Mouse (Mus musculus): ENCODE results near the gene Hoxd8. TPM values are rescaled to one million over a fixed set of nuclear protein-coding genes. Genes with fewer than 3 reads are reported as not detected.

The Hoxd8 gene
- total RNA-seq, 2 experiments from 2014 or later, result not detected

DNA sequence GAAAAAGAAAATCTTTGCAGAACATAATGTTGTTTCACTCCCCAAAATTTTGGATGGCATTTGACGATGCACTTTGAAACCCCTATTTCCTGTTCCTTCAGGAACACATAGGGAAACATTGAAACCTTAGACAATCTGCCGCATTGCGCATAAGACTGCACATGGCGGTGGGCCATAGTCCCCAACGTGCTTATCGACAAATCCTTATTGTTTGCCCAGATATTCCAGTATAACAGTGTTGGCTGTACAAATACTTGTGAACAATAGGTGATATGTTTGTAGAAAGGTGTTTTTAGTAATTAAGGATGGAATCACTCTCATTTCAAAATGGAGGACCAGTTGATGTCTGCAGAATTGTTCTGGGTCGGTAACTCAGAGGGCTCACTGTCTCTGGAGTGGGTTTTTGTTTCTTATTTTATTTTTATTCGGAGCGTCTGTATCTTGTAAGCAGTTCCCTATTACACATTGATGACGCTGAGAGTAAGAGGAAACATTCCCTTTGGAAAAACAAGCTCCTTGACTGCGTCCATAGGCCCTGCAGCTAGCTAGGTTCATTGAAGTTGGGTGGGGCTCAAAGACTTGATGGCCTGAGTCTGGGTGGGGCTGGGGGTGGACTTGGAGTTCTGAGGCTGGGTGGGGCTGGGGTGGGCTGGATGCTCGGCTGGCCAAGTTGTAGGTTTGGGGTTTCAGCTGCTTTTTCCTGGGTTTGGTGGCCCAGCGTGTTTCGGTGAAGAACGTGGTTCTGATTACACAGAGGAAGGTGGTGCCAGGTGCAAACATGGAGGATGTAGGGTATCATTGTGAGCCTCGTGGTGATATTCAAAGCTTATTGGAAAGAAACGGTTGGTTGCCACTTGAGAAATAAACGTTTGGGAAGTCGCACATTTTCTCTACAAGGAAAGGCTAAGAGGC is 9.1 kb downstream of the Hoxd8 start:
- no peak overlapping the region for H3K27ac ChIP-seq
- no peak overlapping the region for H3K4me3 ChIP-seq
- no peak for TF ChIP-seq CTCF (IDR thresholded peaks at IDR 0.05)
- intact Hi-C loops (cut with DNase I), result loop anchor here (2.0 to 5.0 kb wide), 2 partner anchors 56 to 425 kb away; partner anchors contain the start of gene Evx2
- DNase-seq (ENCODE audit: extremely low spot score in 1 of 2, low spot score in 2 of 2), result no peak

DNA sequence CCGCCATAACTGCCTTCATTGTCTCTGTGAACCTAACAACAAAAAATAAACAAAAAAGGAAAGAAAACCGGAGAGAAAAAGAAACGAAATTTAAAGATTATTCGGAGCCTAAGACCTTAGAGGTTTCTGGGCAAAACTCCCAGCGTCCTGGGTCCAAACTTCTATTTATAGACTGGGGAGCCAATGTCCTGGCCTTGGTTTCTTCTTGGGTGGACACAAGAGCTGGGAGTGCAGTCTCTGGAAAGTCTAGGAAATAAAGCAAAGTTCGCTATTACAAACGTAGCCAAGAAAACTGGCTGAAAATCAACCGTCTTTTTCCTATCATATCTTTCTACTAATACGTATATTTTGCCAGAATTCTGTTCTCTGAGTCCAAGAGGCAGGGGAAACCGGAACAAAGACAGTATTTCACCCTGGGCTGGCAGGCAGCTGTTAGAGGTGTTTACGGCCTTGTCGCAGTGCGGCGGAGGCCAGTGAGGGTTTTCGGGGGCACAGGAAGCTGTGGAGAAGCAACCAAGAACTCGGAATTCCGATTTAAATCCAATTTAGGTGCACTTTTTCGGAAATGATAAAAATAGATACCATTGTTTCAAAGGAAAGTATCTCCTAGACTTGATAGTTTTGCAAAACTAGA is 9.9 kb downstream of the Hoxd8 start:
- TF ChIP-seq CTCF (IDR thresholded peaks at IDR 0.05), result no peak
- H3K27ac ChIP-seq, result no peak overlapping the region
- no peak overlapping the region for H3K4me3 ChIP-seq
- intact Hi-C loops (cut with DNase I), result loop anchor here (2.0 to 5.0 kb wide), 2 partner anchors 57 to 425 kb away; partner anchors contain the start of gene Evx2
- DNase-seq (ENCODE audit: extremely low spot score in 1 of 2, low spot score in 2 of 2), result no peak

DNA sequence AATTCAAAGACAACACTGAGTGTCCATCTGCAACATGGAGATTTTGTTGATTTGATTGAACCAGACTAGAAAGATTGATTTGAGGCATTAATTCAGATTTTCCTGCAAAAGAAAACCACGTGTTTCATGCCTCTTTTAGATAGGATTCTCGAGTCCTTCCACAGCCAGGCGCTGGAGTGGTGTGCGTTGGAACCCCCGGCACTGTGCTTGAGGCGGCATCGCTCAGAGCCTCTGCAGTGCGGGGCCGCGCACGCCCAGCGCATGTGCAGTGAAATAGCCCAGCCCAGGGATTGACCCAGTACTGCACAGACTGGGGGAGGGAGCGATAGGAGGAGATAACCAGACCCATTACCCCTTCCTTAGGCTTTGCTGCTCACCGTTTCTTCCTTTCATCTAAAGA is 10.5 kb downstream of the Hoxd8 start:
- intact Hi-C loops (cut with DNase I), result loop anchor here (1.0 to 5.0 kb wide), 4 partner anchors 58 to 597 kb away; partner anchors contain the start of gene Evx2
- no peak for TF ChIP-seq CTCF (IDR thresholded peaks at IDR 0.05)
- H3K4me3 ChIP-seq, result no peak overlapping the region
- DNase-seq (ENCODE audit: extremely low spot score in 1 of 2, low spot score in 2 of 2), result no peak
- no peak overlapping the region for H3K27ac ChIP-seq

DNA sequence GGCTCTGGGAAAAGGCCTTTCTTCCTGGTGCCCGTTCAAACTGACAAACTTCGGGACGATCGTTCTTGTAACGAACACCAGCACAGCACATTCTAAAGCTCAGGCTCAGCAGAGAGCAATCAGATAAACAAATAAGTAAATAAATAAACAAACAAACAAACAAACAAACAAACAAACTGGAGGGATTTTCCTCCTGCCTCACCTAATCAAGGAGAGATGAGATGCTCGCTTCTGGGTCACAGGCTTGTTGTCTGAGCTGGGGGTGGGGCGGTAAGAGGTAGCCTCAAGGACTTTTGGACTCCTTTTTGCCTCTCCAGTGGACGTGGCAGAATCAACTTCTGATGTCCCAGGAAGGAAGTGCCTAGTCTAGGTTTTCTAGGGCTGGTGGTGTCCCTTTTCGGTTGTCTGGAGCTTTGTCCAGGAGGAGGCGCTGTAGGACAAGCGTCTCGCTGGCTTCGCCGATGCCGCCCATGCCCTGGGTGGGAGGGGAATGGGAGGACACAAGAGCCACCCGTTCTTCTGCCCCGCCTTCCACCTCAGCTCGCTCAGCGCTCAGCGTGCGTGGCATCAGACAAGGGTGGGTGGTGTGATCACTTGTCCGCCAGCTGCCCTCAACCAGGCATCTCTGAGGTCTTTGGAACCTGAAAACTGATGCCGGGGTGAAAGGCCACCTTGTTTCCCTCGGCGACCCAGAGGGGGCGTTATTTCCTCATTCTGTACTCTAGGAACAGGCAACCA is 11.3 kb downstream of the Hoxd8 start:
- intact Hi-C loops (cut with DNase I), result loop anchor here (1.0 to 5.0 kb wide), 4 partner anchors 249 to 597 kb away; no protein-coding TSS in a partner anchor
- peak; percentile 74 for TF ChIP-seq CTCF (IDR thresholded peaks at IDR 0.05)
- Histone ChIP-seq H3K4me3 (no peak overlapping the region), H3K27ac (no peak overlapping the region)
- peak; percentile 70 to 73 for DNase-seq (ENCODE audit: extremely low spot score in 1 of 2, low spot score in 2 of 2)

DNA sequence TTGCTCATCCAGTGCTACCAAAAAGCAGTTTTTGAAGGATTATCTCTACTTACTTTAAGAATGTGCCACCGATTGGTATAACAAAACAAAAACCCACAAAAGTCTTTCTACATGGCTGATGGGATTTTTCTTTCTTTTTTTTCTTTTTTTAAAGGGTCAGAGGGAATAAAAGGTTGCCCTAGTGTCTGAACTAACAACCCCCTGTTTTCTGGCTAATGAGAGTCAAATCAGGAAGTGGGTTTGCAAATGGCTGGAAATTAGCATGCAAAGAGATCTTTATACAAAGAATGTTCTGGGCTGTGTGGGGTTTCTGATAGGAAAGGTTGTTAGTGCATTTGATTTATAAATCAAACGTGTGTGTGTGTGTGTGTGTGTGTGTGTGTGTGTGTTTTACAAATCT is 16.0 kb downstream of the Hoxd8 start:
- H3K4me3 ChIP-seq, result no peak overlapping the region
- intact Hi-C loops (cut with DNase I), result no loop called here
- H3K27ac ChIP-seq, result no peak overlapping the region
- DNase-seq (ENCODE audit: extremely low spot score in 1 of 2, low spot score in 2 of 2), result no peak
- TF ChIP-seq CTCF (IDR thresholded peaks at IDR 0.05), result no peak

DNA sequence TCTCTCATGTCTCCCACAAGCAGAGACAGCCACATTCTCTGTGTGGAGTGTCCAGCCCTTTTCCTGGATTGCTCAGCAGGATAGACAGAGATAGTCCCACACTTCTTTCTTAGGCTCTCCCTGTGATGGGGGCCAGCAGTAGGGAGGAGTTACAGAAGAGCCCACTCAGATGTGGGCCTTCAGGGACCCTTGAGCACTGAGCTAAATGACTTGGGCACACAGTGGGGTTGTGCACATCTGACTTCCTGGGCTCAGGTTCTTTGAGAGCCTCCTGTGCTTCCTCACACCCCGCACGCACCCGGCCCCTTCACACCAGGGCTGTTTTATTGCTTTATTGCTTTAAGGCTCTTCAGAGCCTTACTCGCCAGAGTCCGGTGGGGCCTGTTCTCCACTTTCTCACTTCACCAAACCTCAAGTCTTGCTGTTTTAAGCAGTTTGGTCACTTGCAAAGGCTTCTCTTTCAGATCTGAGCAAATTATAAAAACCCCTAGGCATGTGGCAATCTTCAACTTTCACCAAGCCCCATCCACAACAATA is 16.6 kb downstream of the Hoxd8 start:
- TF ChIP-seq CTCF (IDR thresholded peaks at IDR 0.05), result no peak
- Histone ChIP-seq H3K4me3 (no peak overlapping the region), H3K27ac (no peak overlapping the region)
- intact Hi-C loops (cut with DNase I), result no loop called here
- DNase-seq (ENCODE audit: extremely low spot score in 1 of 2, low spot score in 2 of 2), result no peak

DNA sequence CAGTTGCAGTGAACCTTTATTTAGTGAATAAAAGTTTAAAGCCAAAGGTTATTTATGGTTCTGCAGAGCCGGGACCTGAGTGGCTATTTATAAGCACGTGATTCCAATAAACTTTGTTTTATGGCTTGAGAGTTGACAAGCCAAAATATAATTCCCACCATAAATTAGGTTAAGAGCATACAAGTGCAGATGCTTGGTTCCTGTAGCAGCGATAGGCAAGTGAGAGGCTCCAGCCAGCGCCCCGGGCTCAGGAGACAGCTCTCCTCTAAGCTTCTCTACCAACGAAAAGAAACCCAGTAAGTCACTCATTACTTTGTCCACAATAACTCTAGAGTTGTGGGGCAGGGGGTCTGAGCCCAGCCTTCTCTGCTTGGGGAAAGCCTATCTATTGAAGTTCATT is 17.5 kb downstream of the Hoxd8 start:
- no peak for DNase-seq (ENCODE audit: extremely low spot score in 1 of 2, low spot score in 2 of 2)
- no peak overlapping the region for H3K4me3 ChIP-seq
- no peak for TF ChIP-seq CTCF (IDR thresholded peaks at IDR 0.05)
- no peak overlapping the region for H3K27ac ChIP-seq
- intact Hi-C loops (cut with DNase I), result no loop called here

DNA sequence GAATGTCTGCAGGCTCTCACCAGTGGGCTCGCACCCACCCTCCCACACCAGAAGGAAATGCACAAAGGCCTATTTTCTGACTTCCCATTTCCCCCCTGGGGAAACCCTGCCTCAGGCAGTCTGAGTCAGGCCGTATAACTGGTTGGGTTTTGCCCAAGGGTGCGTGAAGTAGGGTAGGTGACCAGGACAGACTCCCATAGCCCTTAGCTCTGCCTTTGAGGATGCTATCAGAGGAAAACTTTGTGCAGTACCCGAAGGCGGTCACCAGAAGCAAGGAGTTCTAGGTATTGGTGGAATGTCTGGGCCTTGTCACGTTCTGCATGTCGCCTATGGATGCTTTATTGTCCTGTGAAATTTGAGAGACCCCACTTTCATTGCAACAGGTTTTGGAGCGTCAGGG is 18.5 kb downstream of the Hoxd8 start:
- TF ChIP-seq CTCF (IDR thresholded peaks at IDR 0.05), result no peak
- DNase-seq (ENCODE audit: extremely low spot score in 1 of 2, low spot score in 2 of 2), result no peak
- intact Hi-C loops (cut with DNase I), result no loop called here
- Histone ChIP-seq H3K4me3 (no peak overlapping the region), H3K27ac (no peak overlapping the region)

DNA sequence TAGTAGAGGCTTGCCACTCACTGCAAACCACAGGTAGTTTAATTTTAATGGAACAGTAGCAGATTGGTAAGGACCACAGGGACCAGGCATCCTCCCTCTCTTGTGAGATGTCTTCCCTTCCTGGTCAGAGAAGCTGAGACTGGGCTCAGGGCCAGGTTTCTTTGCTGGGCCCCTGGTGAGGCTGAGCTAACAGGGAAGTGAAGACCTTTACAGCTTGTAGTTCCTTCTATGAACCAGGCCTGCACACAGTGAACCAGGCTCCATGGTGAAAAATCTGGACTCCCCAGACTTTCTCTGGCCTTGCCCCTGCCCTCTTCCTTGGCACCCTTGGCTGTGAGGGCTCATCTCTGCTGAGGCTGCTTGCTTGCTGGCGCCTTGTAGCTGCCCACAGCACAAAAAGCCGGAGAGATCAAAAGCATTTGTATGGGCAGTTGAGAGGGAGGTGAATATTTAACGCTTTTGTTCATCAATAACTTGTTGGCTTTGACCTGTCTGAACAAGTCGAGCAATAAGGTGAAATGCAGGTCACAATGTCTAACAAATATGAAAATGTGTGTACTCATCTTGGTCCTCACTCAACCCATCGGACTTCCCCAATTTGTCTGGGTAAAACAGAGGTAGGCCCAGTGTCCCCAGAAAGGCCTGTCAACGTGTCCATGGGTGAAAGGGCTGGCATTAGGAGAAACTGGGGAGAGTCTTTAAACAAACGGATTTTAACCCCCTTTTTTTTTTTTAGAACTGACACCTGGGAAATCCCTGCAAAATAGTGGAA is 20.0 kb downstream of the Hoxd8 start:
- intact Hi-C loops (cut with DNase I), result loop anchor here (5.0 kb wide), 1 partner anchor 67 kb away; the partner anchor contains the start of gene Evx2
- no peak for DNase-seq (ENCODE audit: extremely low spot score in 1 of 2, low spot score in 2 of 2)
- no peak for TF ChIP-seq CTCF (IDR thresholded peaks at IDR 0.05)
- no peak overlapping the region for H3K4me3 ChIP-seq
- no peak overlapping the region for H3K27ac ChIP-seq

DNA sequence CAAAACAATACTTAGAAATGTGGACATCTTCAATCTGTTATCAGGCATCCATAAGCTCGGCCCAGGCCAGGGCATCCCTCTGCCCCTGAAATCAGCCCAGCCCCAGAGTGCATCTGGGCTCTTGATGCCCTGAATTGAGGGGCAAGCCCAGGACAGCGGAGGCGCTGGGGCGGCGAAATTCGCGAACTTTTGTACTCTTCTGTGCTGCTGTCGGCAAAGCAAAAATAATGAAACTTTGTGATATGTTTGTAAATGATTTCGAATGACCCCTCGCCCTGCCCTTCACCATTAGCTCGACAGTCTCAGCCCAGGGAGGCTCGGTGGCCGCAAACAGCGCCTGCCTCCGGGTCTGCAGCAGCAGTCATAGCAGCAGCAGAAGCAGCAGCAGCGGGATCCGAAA is 20.8 kb downstream of the Hoxd8 start:
- TF ChIP-seq CTCF (IDR thresholded peaks at IDR 0.05), result no peak
- H3K27ac ChIP-seq, result no peak overlapping the region
- H3K4me3 ChIP-seq, result no peak overlapping the region
- no peak for DNase-seq (ENCODE audit: extremely low spot score in 1 of 2, low spot score in 2 of 2)
- intact Hi-C loops (cut with DNase I), result loop anchor here (5.0 kb wide), 1 partner anchor 68 kb away; the partner anchor contains the start of gene Evx2

DNA sequence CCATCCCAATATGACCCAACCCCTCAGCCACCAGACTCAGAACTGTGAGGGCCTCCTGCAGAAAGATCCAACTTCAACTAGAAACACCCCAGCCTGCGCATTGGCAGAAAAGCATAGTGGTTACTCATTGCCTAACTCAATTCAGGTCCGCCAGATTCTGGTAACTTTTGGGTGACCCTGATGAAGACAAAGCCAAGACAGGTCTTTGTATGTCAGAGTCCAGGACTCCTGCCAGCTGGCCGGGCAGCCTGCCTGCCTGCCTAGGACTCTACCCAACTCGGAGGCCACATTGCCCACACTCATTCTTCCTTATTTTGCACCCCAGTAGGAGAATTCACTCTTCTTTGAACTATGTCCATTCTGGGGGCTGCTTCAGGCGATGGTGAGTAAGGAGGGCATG is 22.1 kb downstream of the Hoxd8 start, which contains the start of gene Gm28230:
Gm28230 (plus strand) TSS at position 178 of the 400 bp plus-strand sequence.
- intact Hi-C loops (cut with DNase I), result loop anchor here (5.0 kb wide), 1 partner anchor 69 kb away; the partner anchor contains the start of gene Evx2
- DNase-seq (ENCODE audit: extremely low spot score in 1 of 2, low spot score in 2 of 2), result no peak
- no peak for TF ChIP-seq CTCF (IDR thresholded peaks at IDR 0.05)
- H3K27ac ChIP-seq, result no peak within 1 kb of the TSS
- H3K4me3 ChIP-seq, result no peak within 1 kb of the TSS
